Mouse (Mus musculus) midbrain, embryonic 14.5 days (tissue): ENCODE data around the gene Pitpnc1. TPM values are rescaled to one million over a fixed set of nuclear protein-coding genes. Genes with fewer than 3 reads are reported as not detected.
A peak's percentile ranks its signal among the peaks of the same experiment; 100 is the strongest.

Source experiments
- ATAC-seq: fragments of 200-750 bp; cut with Nextera tagmentation; 2 replicates; pipeline ENCODE4 v1.8.0; 2017; ENCODE audit warnings: moderate number of reproducible peaks, moderate library complexity; ENCODE audit not compliant: low FRiP score, low TSS enrichment
- DNase-seq: peaks from one replicate; pipeline ENCODE4 v3.0.0-alpha.2; 2015
- H3K27ac ChIP-seq: fragments of 300-500 bp; sonication (generic); replicated peaks from 2 replicates; pipeline ENCODE4 v1.5.1; 2014; ENCODE audit warnings: mild to moderate bottlenecking, low read depth, low read length, moderate library complexity
- H3K27me3 ChIP-seq: fragments of 300-500 bp; sonication (generic); 2 replicates; pipeline ENCODE4 v1.6.1; 2014; ENCODE audit warnings: low read length, control low read depth, mixed read lengths; ENCODE audit not compliant: control insufficient read depth, insufficient read depth
- H3K36me3 ChIP-seq: fragments of 300-500 bp; sonication (generic); 2 replicates; pipeline ENCODE4 v1.6.1; 2014; ENCODE audit warnings: low read length, control low read depth; ENCODE audit not compliant: control insufficient read depth, insufficient read depth
- H3K4me1 ChIP-seq: fragments of 300-500 bp; sonication (generic); 2 replicates; pipeline ENCODE4 v1.6.1; 2014; ENCODE audit warnings: mild to moderate bottlenecking, antibody characterized with exemption, low read length, control low read depth; ENCODE audit not compliant: control insufficient read depth, insufficient read depth
- H3K4me2 ChIP-seq: fragments of 300-500 bp; sonication (generic); 2 replicates; pipeline ENCODE4 v1.6.1; 2014; ENCODE audit warnings: mild to moderate bottlenecking, low read length, moderate library complexity
- H3K4me3 ChIP-seq: fragments of 300-500 bp; sonication (generic); replicated peaks from 2 replicates; pipeline ENCODE4 v1.5.1; 2014; ENCODE audit warnings: low read depth, low read length
- H3K9ac ChIP-seq: fragments of 300-500 bp; sonication (generic); replicated peaks from 2 replicates; pipeline ENCODE4 v1.6.1; 2014; ENCODE audit warnings: mild to moderate bottlenecking, low read length, moderate library complexity
- H3K9me3 ChIP-seq: fragments of 300-500 bp; sonication (generic); 2 replicates; pipeline ENCODE4 v1.6.1; 2016; ENCODE audit warnings: low read length, control low read depth, mixed read lengths; ENCODE audit not compliant: control insufficient read depth
- WGBS: fragments of 180-500 bp; shearing (Covaris S2); extraction: QIAGEN DNeasy Blood & Tissue Kit; methylation state at CpG from one replicate; pipeline ENCODE4 v1.1.7; 2014; 5-methylcytosine and 5-hydroxymethylcytosine counted together
- polyA plus RNA-seq: library from polyadenylated mRNA; unstranded; fragments of >200 nt; fragmentation: Nextera tagmentation; extraction: Ambion mirVana; gene quantifications from 2 replicates; pipeline ENCODE4 v1.2.1, GENCODE M21; 2014

Pitpnc1 gene
- polyA plus RNA-seq, 1 experiment from 2014 or later = 42.1 TPM

- Histone ChIP-seq H3K4me1 (no peaks in the 10 kb centered on the region; the same call in 1 of the 2 replicates), H3K9ac (no peak overlapping the region), H3K27me3 (no peaks in the 10 kb centered on the region), H3K9me3 (0 out of 2 replicates have a peak, but pooled peaks cover 2% of the 10 kb centered on the region), H3K27ac (no peak overlapping the region), H3K4me2 (no peak overlapping the region), H3K36me3 (no peaks in the 10 kb centered on the region), H3K4me3 (no peak overlapping the region)
- ATAC-seq (no peak), DNase-seq (no peak)
- WGBS = 97% methylated on average over 13 of the region's 13 CpGs
These were observed 138.2 kb downstream of the Pitpnc1 start for GRCm38 (mm10) chr11:107332332-107332731.

DNA sequence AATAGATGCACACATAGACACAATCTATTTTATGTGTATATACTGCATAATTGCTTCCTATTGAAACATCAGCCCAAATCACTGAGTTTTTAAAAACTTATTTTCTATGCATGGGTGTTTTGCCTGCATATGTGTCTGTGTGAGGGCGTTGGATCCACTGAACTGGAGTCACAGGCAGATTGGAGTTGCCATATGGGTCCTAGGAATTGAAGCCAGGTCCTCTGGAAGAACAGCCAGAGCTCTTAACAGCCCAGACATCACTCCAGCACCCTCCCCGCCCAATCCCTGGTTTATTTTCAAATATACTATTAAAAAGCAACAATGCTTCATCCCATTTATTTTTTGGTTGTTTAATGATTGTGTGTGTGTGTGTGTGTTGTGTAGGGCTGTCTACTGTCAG, 139.1 kb downstream of the Pitpnc1 start:
- Histone ChIP-seq H3K4me1 (0 out of 2 replicates have a peak, but pooled peaks cover under 1% of the 10 kb centered on the region), H3K27me3 (no peaks in the 10 kb centered on the region), H3K9me3 (0 out of 2 replicates have a peak, but pooled peaks cover 2% of the 10 kb centered on the region), H3K36me3 (no peaks in the 10 kb centered on the region), H3K9ac (no peak overlapping the region), H3K4me2 (no peak overlapping the region), H3K27ac (no peak overlapping the region), H3K4me3 (no peak overlapping the region)
- ATAC-seq (no peak), DNase-seq (no peak)
- 89% methylated on average over 2 of the region's 2 CpGs for WGBS

DNA sequence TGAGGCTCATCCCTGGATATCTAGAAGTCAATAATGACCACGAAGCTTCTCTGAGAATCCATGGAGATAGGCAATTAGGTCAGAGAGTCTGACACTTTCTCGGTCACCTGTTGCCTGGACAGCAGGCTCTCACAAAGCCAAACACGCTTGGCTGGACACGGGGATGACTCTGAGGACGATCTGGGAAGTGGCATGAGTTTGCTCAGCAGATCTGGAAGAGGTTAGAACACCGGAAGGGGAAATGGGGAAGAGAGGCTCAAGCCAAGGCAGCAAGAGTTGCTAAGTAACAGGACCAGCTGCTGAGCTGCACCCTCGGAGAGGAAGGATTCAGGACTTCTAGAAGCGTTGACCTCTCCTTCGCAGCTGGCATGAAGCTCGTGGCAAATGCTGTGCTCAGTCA, 143.2 kb downstream of the Pitpnc1 start:
- DNase-seq (no peak), ATAC-seq (no peak)
- H3K9me3 ChIP-seq = no peaks in the 10 kb centered on the region
- H3K4me1 ChIP-seq = peaks cover 10% of the 10 kb centered on the region; the same call in 1 of the 2 replicates
- H3K36me3 ChIP-seq = no peaks in the 10 kb centered on the region
- H3K27me3 ChIP-seq = no peaks in the 10 kb centered on the region
- no peak overlapping the region for H3K27ac ChIP-seq
- no peak overlapping the region for H3K9ac ChIP-seq
- 79% methylated on average over 10 of the region's 10 CpGs for WGBS
- H3K4me2 ChIP-seq = no peak overlapping the region
- H3K4me3 ChIP-seq = no peak overlapping the region

- peaks cover 10% of the 10 kb centered on the region; the same call in 1 of the 2 replicates for H3K4me1 ChIP-seq
- no peaks in the 10 kb centered on the region for H3K36me3 ChIP-seq
- 18% methylated on average over 14 of the region's 14 CpGs for WGBS
- H3K9ac ChIP-seq = no peak overlapping the region
- H3K9me3 ChIP-seq = no peaks in the 10 kb centered on the region
- peak; percentile 70 for DNase-seq
- H3K4me3 ChIP-seq = no peak overlapping the region
- H3K27me3 ChIP-seq = no peaks in the 10 kb centered on the region
- peak overlapping the region; percentile 50 for H3K27ac ChIP-seq
- ATAC-seq = no peak
- no peak overlapping the region for H3K4me2 ChIP-seq
These were observed 144.5 kb downstream of the Pitpnc1 start for GRCm38 (mm10) chr11:107325739-107326725.

- no peak overlapping the region for H3K4me2 ChIP-seq
- WGBS = 74% methylated on average over 4 of the region's 4 CpGs
- H3K4me3 ChIP-seq = no peak overlapping the region
- ATAC-seq (no peak), DNase-seq (no peak)
- no peaks in the 10 kb centered on the region for H3K9me3 ChIP-seq
- peak overlapping the region; percentile 50; the same call in 1 of the 2 replicates for H3K27ac ChIP-seq
- H3K27me3 ChIP-seq = no peaks in the 10 kb centered on the region
- H3K9ac ChIP-seq = no peak overlapping the region
- H3K36me3 ChIP-seq = no peaks in the 10 kb centered on the region
- peaks cover 10% of the 10 kb centered on the region; the same call in 1 of the 2 replicates for H3K4me1 ChIP-seq
These were observed 145.3 kb downstream of the Pitpnc1 start for GRCm38 (mm10) chr11:107325226-107325625.

GRCm38 (mm10) chr11:107323173-107323572, 147.3 kb downstream of the Pitpnc1 start:
- 61% methylated on average over 18 of the region's 18 CpGs for WGBS
- ATAC-seq (no peak), DNase-seq (peak; percentile 14)
- Histone ChIP-seq H3K27me3 (no peaks in the 10 kb centered on the region), H3K4me2 (no peak overlapping the region), H3K4me3 (no peak overlapping the region), H3K36me3 (no peaks in the 10 kb centered on the region), H3K27ac (peak overlapping the region; percentile 32; the same call in 1 of the 2 replicates), H3K9ac (no peak overlapping the region), H3K9me3 (no peaks in the 10 kb centered on the region), H3K4me1 (peaks cover 10% of the 10 kb centered on the region; the same call in 1 of the 2 replicates)

- Histone ChIP-seq H3K4me2 (no peak overlapping the region), H3K27ac (no peak overlapping the region), H3K4me1 (peaks cover 10% of the 10 kb centered on the region; the same call in 1 of the 2 replicates), H3K4me3 (no peak overlapping the region), H3K36me3 (no peaks in the 10 kb centered on the region), H3K27me3 (no peaks in the 10 kb centered on the region), H3K9ac (no peak overlapping the region), H3K9me3 (no peaks in the 10 kb centered on the region)
- 94% methylated on average over 13 of the region's 13 CpGs for WGBS
- no peak for ATAC-seq
- no peak for DNase-seq
These were observed 148.3 kb downstream of the Pitpnc1 start for GRCm38 (mm10) chr11:107322226-107322625.

DNA sequence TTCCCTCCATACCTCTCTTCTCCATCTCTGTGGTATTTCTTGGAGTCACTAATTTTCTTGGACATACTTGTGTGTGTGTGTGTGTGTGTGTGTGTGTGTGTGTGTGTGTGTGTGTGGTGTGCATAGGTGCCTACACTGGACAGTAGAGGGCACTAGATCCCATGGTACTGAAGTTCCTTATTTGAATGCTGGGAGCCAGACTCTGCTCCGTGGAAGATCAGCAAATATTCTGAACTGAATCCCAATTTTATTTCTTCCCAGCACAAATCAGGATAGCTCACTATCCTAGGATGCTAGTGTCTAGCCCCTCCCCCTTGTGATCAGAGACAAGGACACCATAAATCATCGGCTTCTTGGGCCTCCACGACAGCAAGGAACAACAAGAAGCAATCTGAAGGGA, 148.7 kb downstream of the Pitpnc1 start:
- Histone ChIP-seq H3K4me2 (no peak overlapping the region), H3K9me3 (no peaks in the 10 kb centered on the region), H3K27me3 (no peaks in the 10 kb centered on the region), H3K4me1 (peaks cover 10% of the 10 kb centered on the region; the same call in 1 of the 2 replicates), H3K9ac (no peak overlapping the region), H3K4me3 (no peak overlapping the region), H3K36me3 (no peaks in the 10 kb centered on the region), H3K27ac (no peak overlapping the region)
- ATAC-seq (no peak), DNase-seq (no peak)
- 96% methylated on average over 3 of the region's 3 CpGs for WGBS
